Mouse (Mus musculus) left cerebral cortex, adult 18-20 months (tissue): ENCODE measurements at regions not wholly inside any gene's neighbourhood (a gene's known extent, or its start where the extent isn't known, plus 50 kb on each side); places are given as distances from the start of the nearest gene placed in this dataset.
A peak's percentile ranks its signal among the peaks of the same experiment; 100 is the strongest.

ENCODE experiments used
- DNase-seq, 2 experiments: peaks; one replicate each; pipeline ENCODE4 v3.0.0; 2021 to 2022; ENCODE audit warnings: low spot score in 2 of 2, mixed read lengths in 1 of 2

DNA sequence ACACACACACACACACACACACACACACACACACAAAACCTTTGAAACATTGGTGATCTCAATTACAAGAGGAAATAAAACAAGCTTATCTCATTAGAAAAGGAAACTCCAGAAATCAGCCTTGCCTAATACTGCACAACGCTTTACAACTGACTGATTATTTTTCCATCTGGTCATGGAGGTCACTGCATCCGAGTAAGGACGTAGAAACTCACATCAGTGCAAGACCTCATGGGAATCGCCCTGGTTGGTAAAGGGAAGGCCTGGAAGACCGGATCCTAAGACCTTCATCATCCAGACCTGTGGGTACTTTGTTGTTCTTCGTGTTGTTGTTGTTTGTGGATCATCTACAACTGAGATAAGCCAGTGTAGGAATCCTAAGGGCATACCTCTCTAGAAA lies 77.8 kb upstream of the Sestd1 start:
- no peak for DNase-seq

DNA sequence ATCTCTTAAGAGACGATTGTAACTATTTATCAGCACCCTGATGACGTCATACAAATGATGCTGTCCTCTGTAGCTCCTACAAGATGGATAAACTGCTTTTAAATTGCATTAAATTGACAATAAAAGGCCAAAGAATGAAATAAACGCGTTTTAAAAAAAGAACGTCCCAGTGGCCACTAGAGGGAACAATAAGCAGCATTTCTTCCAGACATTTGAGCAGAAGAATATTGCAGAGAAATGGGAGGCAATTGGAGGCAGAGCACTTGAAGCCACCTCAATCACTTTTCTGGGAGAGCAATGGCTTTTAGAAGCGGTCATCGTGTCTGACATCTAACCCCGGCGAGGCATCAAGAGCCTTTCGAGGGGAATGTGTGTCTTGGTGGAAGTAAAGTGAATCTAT lies 76.4 kb upstream of the Sestd1 start:
- no peak for DNase-seq

GRCm38 (mm10) chr2:77351987-77352628 lies 71.7 kb upstream of the Sestd1 start:
- no peak for DNase-seq

- DNase-seq = no peak
These were observed 66.6 kb upstream of the Sestd1 start for GRCm38 (mm10) chr2:77347027-77347426.

DNA sequence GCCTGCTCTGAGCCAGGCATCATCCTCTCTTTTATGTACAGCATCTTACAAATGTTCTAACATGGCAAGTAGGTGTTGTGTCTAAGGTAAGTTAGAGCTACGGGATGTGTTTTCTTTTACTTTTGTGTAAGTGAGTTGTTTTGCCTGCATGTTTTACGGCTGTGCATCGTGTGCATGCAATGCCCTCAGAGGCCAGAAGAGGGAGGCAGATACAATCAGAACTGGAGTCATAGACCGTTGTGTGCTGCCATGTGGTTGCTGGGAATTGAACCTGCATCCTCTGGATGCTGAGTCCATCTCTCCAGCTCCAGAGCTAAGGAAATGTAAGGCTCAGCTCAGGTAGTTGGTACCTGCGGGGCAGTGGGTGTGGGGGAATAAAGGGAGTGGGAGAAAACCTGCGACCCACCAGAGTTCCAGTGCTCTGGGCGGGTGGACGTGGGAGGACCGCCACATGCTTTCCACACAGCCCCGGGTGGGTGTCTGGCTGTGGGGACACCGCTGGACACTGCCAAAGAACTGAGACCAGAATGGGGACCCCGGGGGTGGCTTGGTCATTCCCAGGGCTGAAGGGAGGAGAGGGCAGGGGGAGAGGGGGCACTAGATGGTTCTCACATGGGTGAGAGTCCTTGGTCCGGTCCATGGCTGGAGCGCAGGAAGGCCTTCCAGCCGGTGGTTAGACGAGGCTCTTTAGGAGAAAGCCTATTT lies 63.5 kb upstream of the Sestd1 start:
- DNase-seq = no peak

GRCm38 (mm10) chr2:77342416-77342815 lies 62.0 kb upstream of the Sestd1 start:
- no peak for DNase-seq

DNA sequence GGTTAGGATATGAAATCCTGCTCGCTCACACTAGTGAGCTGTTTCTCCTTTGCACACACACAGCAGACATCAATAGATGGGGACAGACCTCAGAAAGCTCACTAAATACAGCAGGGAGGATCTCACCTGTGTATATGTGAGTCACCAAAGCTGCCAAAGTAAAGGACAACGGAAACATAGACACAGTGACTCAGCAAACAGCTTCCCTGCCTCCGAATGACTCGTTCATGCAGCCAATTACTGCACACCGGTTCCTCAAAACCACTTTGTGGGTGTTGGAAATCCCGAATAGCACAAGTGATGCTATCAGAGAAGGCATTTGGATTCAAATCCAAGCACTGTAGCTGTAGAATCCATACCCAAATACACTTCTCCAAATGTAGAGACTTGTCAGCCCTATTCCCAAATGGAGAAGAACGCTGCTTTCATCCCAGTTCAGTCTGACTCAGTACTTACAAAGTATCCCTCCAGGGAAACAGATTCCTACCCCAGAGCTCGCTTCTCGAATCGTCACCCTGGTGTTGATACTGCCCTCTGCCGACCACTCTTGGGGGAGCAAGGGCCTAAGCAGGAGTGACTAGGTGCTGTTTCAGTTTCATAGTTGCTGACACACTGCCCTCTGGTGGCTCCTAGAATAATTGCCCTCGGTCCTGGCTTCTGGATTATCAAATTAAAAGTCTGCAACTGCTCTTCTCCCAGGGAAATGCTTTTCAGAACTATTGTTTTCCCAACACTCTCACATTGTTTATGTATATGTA lies 61.4 kb upstream of the Sestd1 start:
- DNase-seq = peak; percentile 97 to 99

- no peak for DNase-seq
These were observed 59.7 kb upstream of the Sestd1 start for GRCm38 (mm10) chr2:77340076-77340475.

DNA sequence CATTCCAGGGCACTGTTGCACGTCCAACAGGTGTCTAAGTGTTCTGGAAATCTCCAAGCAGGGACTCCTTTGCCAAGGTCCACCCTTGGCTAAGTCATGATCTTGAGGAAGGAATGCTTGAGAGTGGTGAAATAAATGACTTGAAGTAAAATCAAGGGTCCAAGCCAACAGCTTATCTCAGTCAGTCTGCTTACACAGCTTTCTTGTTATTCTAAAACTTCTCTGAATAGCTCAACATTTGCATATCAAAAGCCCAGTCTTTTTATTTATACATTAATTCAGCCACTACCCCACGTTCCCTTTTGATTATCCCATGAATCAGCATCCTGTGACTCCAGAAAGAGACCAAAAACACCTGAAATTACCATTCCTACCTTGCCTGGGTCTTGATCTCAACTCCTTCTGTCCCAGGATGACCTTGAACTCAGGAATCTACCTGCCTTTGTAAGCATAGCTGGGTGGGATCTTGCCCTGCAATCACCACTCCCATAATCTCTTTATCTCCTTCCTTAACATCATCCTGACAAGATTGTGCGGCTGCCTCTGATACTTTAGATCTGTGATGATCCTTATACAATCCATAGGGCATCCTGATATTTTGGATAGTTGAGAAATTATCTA lies 57.5 kb upstream of the Sestd1 start:
- DNase-seq = no peak

DNA sequence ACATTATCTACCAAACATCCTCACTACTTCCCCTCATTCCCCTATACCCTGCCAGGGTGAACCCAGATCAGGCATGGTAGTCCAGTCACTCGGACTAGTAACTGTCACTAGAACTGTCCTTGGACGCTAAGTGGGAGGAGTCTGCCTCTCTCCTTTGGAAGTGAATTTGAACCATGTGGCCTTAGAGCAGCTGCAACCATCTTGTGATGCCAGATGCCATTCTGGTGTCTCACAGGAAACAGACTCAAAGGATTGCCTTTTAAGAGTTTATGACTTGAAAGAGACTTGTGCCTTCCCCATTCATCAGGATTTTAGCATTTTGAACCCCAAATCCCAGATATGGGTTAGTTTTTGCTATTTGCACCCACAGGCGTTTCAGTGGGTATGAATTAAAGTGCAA lies 56.9 kb upstream of the Sestd1 start:
- no peak for DNase-seq

DNA sequence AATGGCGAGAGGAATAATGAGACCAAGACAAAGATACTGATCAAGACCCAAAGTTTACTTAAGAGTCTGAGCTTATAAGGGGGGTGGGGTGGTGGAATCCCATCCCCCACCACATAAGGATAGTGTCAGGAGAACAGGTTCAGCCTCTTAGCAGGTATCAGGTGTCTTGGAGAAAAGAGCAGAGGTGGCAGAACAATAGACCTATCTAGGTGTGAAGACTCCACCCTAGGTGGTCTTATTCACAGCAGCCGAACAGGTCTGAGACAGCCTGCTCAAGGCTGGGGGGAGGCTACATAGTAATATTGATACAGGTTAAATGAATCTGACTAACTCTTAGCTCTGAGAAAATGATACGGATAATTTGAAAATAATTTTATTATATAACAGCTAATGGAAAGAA lies 56.4 kb upstream of the Sestd1 start:
- DNase-seq = no peak

DNA sequence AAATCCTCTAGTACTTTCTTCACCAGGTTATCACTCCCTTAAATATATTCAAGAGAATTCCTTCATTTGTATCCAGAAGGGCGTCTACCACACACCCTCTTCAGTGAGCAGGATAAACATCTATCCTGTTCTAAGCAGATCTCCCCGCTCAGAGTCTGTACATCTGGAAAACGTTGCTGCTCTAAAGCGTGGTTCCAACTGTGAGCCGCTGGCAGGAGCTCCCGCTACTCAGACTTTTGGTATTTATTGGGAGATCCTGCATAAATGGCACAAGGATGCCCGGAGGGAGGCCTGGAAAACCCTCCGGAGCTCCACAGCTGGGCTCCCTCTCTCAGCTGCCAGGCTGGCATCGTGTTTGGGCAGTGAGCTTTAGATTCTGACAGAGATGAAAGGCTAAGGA lies 54.3 kb upstream of the Sestd1 start:
- DNase-seq = no peak

GRCm38 (mm10) chr2:77333394-77334079 lies 53.1 kb upstream of the Sestd1 start:
- no peak for DNase-seq
